Mouse (Mus musculus) C2C12 (cell line): ENCODE measurements around the gene Gid8.

Experiments
- CTCF ChIP-seq: IDR thresholded peaks from one replicate; pipeline ENCODE4 v1.5.1; 2011; ENCODE audit not compliant: control insufficient read depth, insufficient read depth, insufficient read length
- MYOG ChIP-seq: IDR thresholded peaks from one replicate; pipeline ENCODE4 v1.6.1; 2011; ENCODE audit not compliant: control insufficient read depth, insufficient read length; ENCODE audit errors: extremely low read depth

- no peak for TF ChIP-seq CTCF
- TF ChIP-seq MYOG, result no peak
Observed at GRCm38 (mm10) chr2:180712037-180712689, 2.2 kb downstream of the Gid8 start.
